Mouse (Mus musculus) intestine, embryonic 16.5 days (tissue): ENCODE results near the gene Rtn2. TPM values are rescaled to one million over a fixed set of nuclear protein-coding genes. Genes with fewer than 3 reads are reported as not detected.

ENCODE experiments used
- ATAC-seq: fragments of 200-750 bp; cut with Nextera tagmentation; 2 replicates; pipeline ENCODE4 v1.8.0; 2017; ENCODE audit warnings: moderate TSS enrichment, moderate library complexity
- H3K27ac ChIP-seq: fragments of 300-500 bp; sonication (generic); 2 replicates; pipeline ENCODE4 v1.5.1; 2014; ENCODE audit warnings: mild to moderate bottlenecking, low read length
- H3K27me3 ChIP-seq: fragments of 300-500 bp; sonication (generic); replicated peaks from 2 replicates; pipeline ENCODE4 v1.6.1; 2014; ENCODE audit warnings: low read length, control low read depth, mixed read lengths; ENCODE audit not compliant: control insufficient read depth, insufficient read depth
- H3K36me3 ChIP-seq: fragments of 300-500 bp; sonication (generic); 2 replicates; pipeline ENCODE4 v1.6.1; 2014; ENCODE audit warnings: low read length, control low read depth; ENCODE audit not compliant: control insufficient read depth, insufficient read depth
- H3K4me1 ChIP-seq: fragments of 300-500 bp; sonication (generic); 2 replicates; pipeline ENCODE4 v1.6.1; 2014; ENCODE audit warnings: low read length, control low read depth, mixed read lengths; ENCODE audit not compliant: control insufficient read depth, insufficient read depth
- H3K4me2 ChIP-seq: fragments of 300-500 bp; sonication (generic); 2 replicates; pipeline ENCODE4 v1.6.1; 2014; ENCODE audit warnings: low read depth, low read length, control low read depth
- H3K4me3 ChIP-seq: fragments of 300-500 bp; sonication (generic); 2 replicates; pipeline ENCODE4 v1.5.1; 2014; ENCODE audit warnings: mild to moderate bottlenecking, low read length
- H3K9ac ChIP-seq: fragments of 300-500 bp; sonication (generic); 2 replicates; pipeline ENCODE4 v1.6.1; 2014; ENCODE audit warnings: low read depth, low read length
- H3K9me3 ChIP-seq: fragments of 300-500 bp; sonication (generic); 2 replicates; pipeline ENCODE4 v1.6.1; 2016; ENCODE audit warnings: low read length, control low read depth; ENCODE audit not compliant: control insufficient read depth
- WGBS: fragments of 180-500 bp; shearing (Covaris S2); extraction: QIAGEN DNeasy Blood & Tissue Kit; methylation state at CpG from one replicate; pipeline ENCODE4 v1.1.7; 2014; 5-methylcytosine and 5-hydroxymethylcytosine counted together
- polyA plus RNA-seq: library from polyadenylated mRNA; unstranded; fragments of >200 nt; fragmentation: Nextera tagmentation; extraction: Ambion mirVana; gene quantifications from 2 replicates; pipeline ENCODE4 v1.2.1, GENCODE M21; 2015

Gene Rtn2
- polyA plus RNA-seq, 1 experiment from 2014 or later: 10.3 TPM

DNA sequence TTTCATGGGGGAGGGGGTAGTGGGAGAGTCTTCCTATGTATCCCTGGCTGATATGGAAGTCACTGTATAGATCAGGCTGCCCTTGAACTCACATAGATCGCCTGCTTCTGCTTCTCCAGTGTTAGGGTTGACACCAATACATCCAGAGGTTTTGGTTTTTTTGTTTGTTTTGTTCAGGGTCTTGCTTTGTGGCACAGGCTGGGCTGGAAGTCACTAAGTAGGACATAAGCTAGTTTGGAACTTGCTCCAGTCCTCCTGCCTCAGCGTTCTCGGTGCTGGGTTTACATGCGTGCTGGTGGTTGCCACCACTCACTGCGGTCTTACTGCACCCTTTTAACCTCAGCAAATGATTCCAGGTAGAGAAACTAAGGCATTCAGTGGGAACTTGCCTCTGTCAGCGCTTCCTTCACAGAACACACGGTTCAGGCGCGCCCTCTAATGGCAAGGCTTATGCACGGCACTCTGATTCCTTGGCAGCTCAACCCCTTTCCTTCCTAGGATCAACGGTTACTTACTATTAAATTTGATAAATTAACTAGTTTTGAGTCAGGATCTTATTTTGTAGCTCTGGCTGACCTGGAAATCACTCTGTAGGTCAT, 60.9 kb downstream of the Rtn2 start:
- Histone ChIP-seq H3K4me3 (no peak overlapping the region), H3K4me2 (peak overlapping the region; percentile 34)

DNA sequence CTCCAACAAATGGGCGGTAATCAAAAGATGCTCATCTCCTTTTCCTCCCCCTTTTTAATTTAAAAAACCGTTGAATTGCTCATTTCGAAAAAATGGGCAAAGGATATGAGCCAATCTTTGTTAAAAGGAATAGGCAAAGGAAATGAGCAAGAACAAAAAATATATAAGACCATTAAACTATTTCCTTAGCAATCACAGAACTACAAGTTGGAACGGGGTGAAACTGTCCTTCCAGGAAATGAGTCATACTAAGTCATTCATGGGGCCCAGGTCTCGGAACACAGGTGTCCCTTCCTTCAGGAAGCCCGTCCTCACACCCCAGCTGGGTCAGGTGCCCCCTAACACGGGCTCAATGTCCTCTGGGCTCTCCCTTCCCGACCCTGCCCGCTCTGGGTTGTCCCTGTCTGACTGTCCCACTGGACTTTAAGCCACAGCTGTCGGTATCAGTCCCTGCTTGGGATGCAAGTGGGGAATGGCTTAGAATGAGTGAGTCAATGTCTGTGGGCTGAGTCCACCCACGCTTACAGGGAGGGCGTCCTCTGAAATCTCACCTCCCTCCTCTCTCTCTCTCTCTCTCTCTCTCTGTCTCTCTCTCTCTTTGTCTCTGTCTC, 61.9 kb downstream of the Rtn2 start, which contains the start of gene Ercc1:
Gene Ercc1, plus strand, starts transcription at position 542 of the 611 bp plus-strand sequence.
- Histone ChIP-seq H3K4me3 (peak within 1 kb of the TSS; percentile 87), H3K9ac (peak within 1 kb of the TSS; percentile 81), H3K9me3 (no peaks in the 10 kb centered on the region), H3K27ac (peak within 1 kb of the TSS; percentile 89), H3K36me3 (0 out of 2 replicates have a peak, but pooled peaks cover 5% of the 10 kb centered on the region), H3K27me3 (no peaks in the 10 kb centered on the region), H3K4me2 (peak within 1 kb of the TSS; percentile 95), H3K4me1 (peaks cover 30% of the 10 kb centered on the region)
- peak; percentile 5; the same call in 1 of the 2 replicates for ATAC-seq
- WGBS: 20% methylated on average over 12 of the region's 12 CpGs

More for the DNA sequence above, 60.9 kb downstream of the Rtn2 start:
- H3K36me3 ChIP-seq: no peaks in the 10 kb centered on the region
- H3K27ac ChIP-seq: no peak overlapping the region
- WGBS: 2% methylated on average over 11 of the region's 11 CpGs
- peaks cover 30% of the 10 kb centered on the region for H3K4me1 ChIP-seq
- H3K9me3 ChIP-seq: no peaks in the 10 kb centered on the region
- no peak for ATAC-seq
- no peak overlapping the region for H3K9ac ChIP-seq
- no peaks in the 10 kb centered on the region for H3K27me3 ChIP-seq

DNA sequence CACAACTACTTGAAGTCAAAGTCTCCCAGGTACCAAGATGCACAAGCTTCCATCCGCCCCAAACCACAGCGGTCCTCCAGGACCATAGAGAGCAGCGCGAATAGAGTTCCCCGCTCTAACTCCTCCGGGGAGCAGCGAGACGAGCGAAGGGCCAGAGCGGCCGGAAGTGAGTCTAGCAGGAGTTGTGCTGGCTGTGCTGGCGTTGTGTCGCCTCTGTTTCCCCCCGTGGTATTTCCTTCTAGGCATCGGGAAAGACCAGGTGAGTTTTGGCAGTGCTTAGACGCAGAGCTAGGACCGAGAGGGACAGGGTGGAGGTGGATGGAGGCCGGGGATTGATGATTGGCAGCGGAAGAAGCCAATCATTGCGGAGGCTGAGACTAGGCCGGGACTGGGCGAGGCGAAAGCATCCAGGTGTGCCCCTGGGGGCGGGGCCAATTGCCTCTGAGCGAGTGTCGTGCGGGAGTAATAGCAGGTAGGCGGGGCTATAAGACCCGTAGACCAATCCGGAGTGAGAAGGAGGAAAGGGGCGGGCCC, 62.6 kb downstream of the Rtn2 start:
- peaks cover 30% of the 10 kb centered on the region for H3K4me1 ChIP-seq
- peak overlapping the region; percentile 95 for H3K4me2 ChIP-seq
- WGBS: under 1% methylated on average over 31 of the region's 31 CpGs
- H3K9me3 ChIP-seq: no peaks in the 10 kb centered on the region
- peak overlapping the region; percentile 81 for H3K9ac ChIP-seq
- no peaks in the 10 kb centered on the region for H3K27me3 ChIP-seq
- peak overlapping the region; percentile 87 for H3K4me3 ChIP-seq
- peak; percentile 93 for ATAC-seq
- 0 out of 2 replicates have a peak, but pooled peaks cover 7% of the 10 kb centered on the region for H3K36me3 ChIP-seq
- peak overlapping the region; percentile 89 for H3K27ac ChIP-seq

Other genes starting within 250 kb of the Rtn2 start
- gene Rsph6a, start 227.9 kb upstream of the Rtn2 start, polyA plus RNA-seq: 0.05 TPM in 1 of 2 replicates, not detected in the other
- 6.4 and 6.7 TPM in 2 replicates for gene Dmwd, start 206.4 kb upstream of the Rtn2 start, polyA plus RNA-seq
- gene Dmpk, start 198.8 kb upstream of the Rtn2 start, polyA plus RNA-seq: 54.6 and 59.3 TPM in 2 replicates
- 7.3 and 7.5 TPM in 2 replicates for gene Six5, start 188.0 kb upstream of the Rtn2 start, polyA plus RNA-seq
- 1.5 and 2.1 TPM in 2 replicates for gene Gm4969, start 164.3 kb upstream of the Rtn2 start, polyA plus RNA-seq
- 10.8 and 11.0 TPM in 2 replicates for gene Fbxo46, start 162.8 kb upstream of the Rtn2 start, polyA plus RNA-seq
- 10.5 and 11.1 TPM in 2 replicates for gene Qpctl, start 133.3 kb upstream of the Rtn2 start, polyA plus RNA-seq
- 119 and 132 TPM in 2 replicates for gene Snrpd2, start 132.9 kb upstream of the Rtn2 start, polyA plus RNA-seq
- 3.1 and 3.6 TPM in 2 replicates for gene Gipr, start 116.5 kb upstream of the Rtn2 start, polyA plus RNA-seq
- gene Eml2, start 106.2 kb upstream of the Rtn2 start, polyA plus RNA-seq: 7.1 and 8.4 TPM in 2 replicates
- 1.6 and 2.1 TPM in 2 replicates for gene Gpr4, start 70.1 kb upstream of the Rtn2 start, polyA plus RNA-seq
- 40.6 and 40.9 TPM in 2 replicates for gene Opa3, start 54.3 kb upstream of the Rtn2 start, polyA plus RNA-seq
- 106 and 120 TPM in 2 replicates for gene Vasp, start 10.8 kb upstream of the Rtn2 start, polyA plus RNA-seq
- 0.29 and 0.32 TPM in 2 replicates for gene Ppm1n, start 2.6 kb upstream of the Rtn2 start, polyA plus RNA-seq
- gene Fosb, start 27.4 kb downstream of the Rtn2 start, polyA plus RNA-seq: 0.10 and 0.21 TPM in 2 replicates
- 45.8 and 51.3 TPM in 2 replicates for gene Ercc1, start 62.2 kb downstream of the Rtn2 start, polyA plus RNA-seq
- gene Cd3eap, start 76.9 kb downstream of the Rtn2 start, polyA plus RNA-seq: 19.1 and 24.3 TPM in 2 replicates
- 3.1 and 4.2 TPM in 2 replicates for gene Ppp1r13l, start 77.1 kb downstream of the Rtn2 start, polyA plus RNA-seq
- 15.5 and 17.6 TPM in 2 replicates for gene Ercc2, start 99.4 kb downstream of the Rtn2 start, polyA plus RNA-seq
- 2.7 and 2.9 TPM in 2 replicates for gene Klc3, start 121.5 kb downstream of the Rtn2 start, polyA plus RNA-seq
- 15.3 and 17.6 TPM in 2 replicates for gene Ckm, start 122.2 kb downstream of the Rtn2 start, polyA plus RNA-seq
- 3.7 and 4.4 TPM in 2 replicates for gene Mark4, start 176.2 kb downstream of the Rtn2 start, polyA plus RNA-seq
- gene Exoc3l2, start 180.7 kb downstream of the Rtn2 start, polyA plus RNA-seq: 0.27 and 0.46 TPM in 2 replicates
- gene Bloc1s3, start 225.7 kb downstream of the Rtn2 start, polyA plus RNA-seq: 1.4 and 2.0 TPM in 2 replicates
- 147 and 159 TPM in 2 replicates for gene Trappc6a, start 225.8 kb downstream of the Rtn2 start, polyA plus RNA-seq
- gene Nkpd1, start 235.2 kb downstream of the Rtn2 start, polyA plus RNA-seq: 0.06 and 0.07 TPM in 2 replicates